Mouse (Mus musculus): ENCODE results near the gene Trim59. TPM values are rescaled to one million over a fixed set of nuclear protein-coding genes. Genes with fewer than 3 reads are reported as not detected.
A peak's percentile ranks its signal among the peaks of the same experiment; 100 is the strongest.

Gene Trim59
- polyA plus RNA-seq, 2 experiments: 27.4 to 84.6 TPM

GRCm38 (mm10) chr3:69002781-69003180 is 41.8 kb downstream of the Trim59 start:
- no peak overlapping the region for H3K4me2 ChIP-seq (replicated peaks; ENCODE audit: low read depth, low read length, severe bottlenecking)
- H3K4me3 ChIP-seq (replicated peaks; ENCODE audit: low read length): no peak overlapping the region
- H3K4me1 ChIP-seq (ENCODE audit: control insufficient read depth, insufficient read depth, low read length): peaks cover 15% of the 10 kb centered on the region
- no peaks in the 10 kb centered on the region; the same call in 1 of the 2 replicates for H3K36me3 ChIP-seq (ENCODE audit: control insufficient read depth, insufficient read depth, low read length)
- WGBS: 89% methylated on average over 4 of the region's 4 CpGs
- TF ChIP-seq POLR2A (IDR thresholded peaks at IDR 0.05; ENCODE audit: borderline replicate concordance, extremely low read depth, insufficient read depth, insufficient read length): no peak
- DNase-seq (ENCODE audit: low spot score): no peak
- H3K27ac ChIP-seq (replicated peaks; ENCODE audit: low read depth, low read length): no peak overlapping the region
- no peak for ATAC-seq (ENCODE audit: low FRiP score, low read depth)
- H3K9me3 ChIP-seq (ENCODE audit: control insufficient read depth, low read length): 0 out of 2 replicates have a peak, but pooled peaks cover 3% of the 10 kb centered on the region
- no peak overlapping the region for H3K9ac ChIP-seq (ENCODE audit: low read depth, low read length, severe bottlenecking)
- H3K27me3 ChIP-seq (ENCODE audit: control insufficient read depth, insufficient read depth, low read length): no peaks in the 10 kb centered on the region

DNA sequence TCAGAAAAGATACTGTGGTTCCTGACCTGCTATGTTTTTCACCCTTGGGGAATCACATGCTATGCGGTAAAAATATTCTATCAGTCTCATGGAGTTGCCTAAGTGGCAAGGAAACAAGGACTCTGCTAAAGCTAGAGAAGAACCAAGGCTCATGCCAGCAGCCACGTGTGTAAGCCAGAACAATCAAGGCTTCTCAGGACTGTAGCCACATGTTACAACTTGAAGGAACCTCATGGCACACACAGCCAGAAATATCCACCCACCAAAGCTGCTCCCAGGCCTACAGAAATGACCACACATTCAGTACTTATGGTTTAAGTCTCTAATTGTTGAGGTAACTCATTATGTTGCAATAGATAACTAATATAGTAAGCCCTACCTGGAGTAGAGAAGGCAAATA is 58.0 kb downstream of the Trim59 start:
- WGBS: 82% methylated on average over 2 of the region's 2 CpGs
- ATAC-seq (ENCODE audit: low FRiP score, low read depth) (no peak), DNase-seq (ENCODE audit: low spot score) (no peak)
- H3K27me3 ChIP-seq (ENCODE audit: control insufficient read depth, insufficient read depth, low read length): no peaks in the 10 kb centered on the region
- no peak overlapping the region for H3K4me2 ChIP-seq (replicated peaks; ENCODE audit: low read depth, low read length, severe bottlenecking)
- H3K27ac ChIP-seq (replicated peaks; ENCODE audit: low read depth, low read length): no peak overlapping the region
- no peaks in the 10 kb centered on the region for H3K9me3 ChIP-seq (ENCODE audit: control insufficient read depth, low read length)
- peaks cover 25% of the 10 kb centered on the region for H3K36me3 ChIP-seq (ENCODE audit: control insufficient read depth, insufficient read depth, low read length)
- TF ChIP-seq POLR2A (IDR thresholded peaks at IDR 0.05; ENCODE audit: borderline replicate concordance, extremely low read depth, insufficient read depth, insufficient read length): no peak
- no peak overlapping the region for H3K9ac ChIP-seq (ENCODE audit: low read depth, low read length, severe bottlenecking)
- H3K4me1 ChIP-seq (ENCODE audit: control insufficient read depth, insufficient read depth, low read length): no peaks in the 10 kb centered on the region
- H3K4me3 ChIP-seq (replicated peaks; ENCODE audit: low read length): no peak overlapping the region

MicroRNA genes within 50 kb of the gene (microRNA counts, 519-probe panel; counts per million panel counts)
- 4,697 counts per million, percentile 92 among the panel's probes with 10 or more counts for microRNA mmu-miR-15b

Small RNAs within 50 kb of the gene (microRNA-seq; reads per million reads assigned to microRNA genes)
- gene Mir15b (1,374 reads per million, percentile 75 among the genes with 10 or more reads in this experiment), gene Mir16-2 (819 reads per million, percentile 70 among the genes with 10 or more reads in this experiment)

Other genes with a start within 250 kb of the Trim59 start
- 1.1 and 1.6 TPM in 2 replicates for gene 1110032F04Rik, start 175.2 kb downstream of the Trim59 start, polyA plus RNA-seq (2012; rRNA removed)
- 1.2 and 1.3 TPM in 2 replicates for gene 1110032F04Rik, start 175.2 kb downstream of the Trim59 start, polyA plus RNA-seq (2014; fragmentation: Nextera tagmentation; extraction: Ambion mirVana)
- gene Ift80, start 40.2 kb downstream of the Trim59 start, polyA plus RNA-seq (2012; rRNA removed): 19.2 and 24.3 TPM in 2 replicates
- gene Ift80, start 40.2 kb downstream of the Trim59 start, polyA plus RNA-seq (2014; fragmentation: Nextera tagmentation; extraction: Ambion mirVana): 16.4 and 18.9 TPM in 2 replicates
- gene Smc4, start 40.0 kb downstream of the Trim59 start, polyA plus RNA-seq (2012; rRNA removed): 23.7 and 46.1 TPM in 2 replicates
- 118 and 130 TPM in 2 replicates for gene Smc4, start 40.0 kb downstream of the Trim59 start, polyA plus RNA-seq (2014; fragmentation: Nextera tagmentation; extraction: Ambion mirVana)
- 21.2 and 25.6 TPM in 2 replicates for gene Kpna4, start 82.4 kb upstream of the Trim59 start, polyA plus RNA-seq (2012; rRNA removed)
- 34.3 and 37.5 TPM in 2 replicates for gene Kpna4, start 82.4 kb upstream of the Trim59 start, polyA plus RNA-seq (2014; fragmentation: Nextera tagmentation; extraction: Ambion mirVana)
- gene Arl14, start 177.7 kb upstream of the Trim59 start, polyA plus RNA-seq (2012; rRNA removed): not detected in 2 replicates
- gene Arl14, start 177.7 kb upstream of the Trim59 start, polyA plus RNA-seq (2014; fragmentation: Nextera tagmentation; extraction: Ambion mirVana): not detected in 2 replicates

All from limb, embryonic 14.5 days (tissue).